Mouse (Mus musculus): ENCODE measurements around the gene A4gnt. TPM values are rescaled to one million over a fixed set of nuclear protein-coding genes. Genes with fewer than 3 reads are reported as not detected.

Gene A4gnt
- polyA plus RNA-seq, 1 experiment from 2014 or later, result not detected

GRCm38 (mm10) chr9:99637227-99637626 is 24.9 kb downstream of the A4gnt start:
- Histone ChIP-seq H3K4me2 (replicated peaks) (no peak overlapping the region), H3K27me3 (no peaks in the 10 kb centered on the region), H3K36me3 (peaks cover 57% of the 10 kb centered on the region), H3K4me1 (peaks cover 3% of the 10 kb centered on the region), H3K9ac (no peak overlapping the region), H3K4me3 (no peak overlapping the region), H3K9me3 (no peaks in the 10 kb centered on the region), H3K27ac (no peak overlapping the region)
- 97% methylated on average over 17 of the region's 17 CpGs for WGBS
- ATAC-seq (ENCODE audit: insufficient number of reproducible peaks, insufficient read depth, low FRiP score, low TSS enrichment), result no peak

- no peaks in the 10 kb centered on the region for H3K4me1 ChIP-seq
- no peak overlapping the region for H3K4me3 ChIP-seq
- no peak overlapping the region for H3K27ac ChIP-seq
- no peak overlapping the region for H3K9ac ChIP-seq
- H3K9me3 ChIP-seq, result no peaks in the 10 kb centered on the region
- no peak for ATAC-seq (ENCODE audit: insufficient number of reproducible peaks, insufficient read depth, low FRiP score, low TSS enrichment)
- H3K27me3 ChIP-seq, result no peaks in the 10 kb centered on the region
- no peak overlapping the region for H3K4me2 ChIP-seq (replicated peaks)
- H3K36me3 ChIP-seq, result peaks cover 57% of the 10 kb centered on the region
- WGBS, result 95% methylated on average over 13 of the region's 13 CpGs
These were observed 25.4 kb downstream of the A4gnt start for GRCm38 (mm10) chr9:99637736-99638135.

- ATAC-seq (ENCODE audit: insufficient number of reproducible peaks, insufficient read depth, low FRiP score, low TSS enrichment), result no peak
- WGBS, result 93% methylated on average over 5 of the region's 5 CpGs
- Histone ChIP-seq H3K27me3 (no peaks in the 10 kb centered on the region), H3K4me1 (no peaks in the 10 kb centered on the region), H3K36me3 (peaks cover 60% of the 10 kb centered on the region), H3K27ac (no peak overlapping the region), H3K9me3 (no peaks in the 10 kb centered on the region), H3K4me2 (replicated peaks) (no peak overlapping the region), H3K9ac (no peak overlapping the region), H3K4me3 (no peak overlapping the region)
These were observed 27.7 kb downstream of the A4gnt start for GRCm38 (mm10) chr9:99639957-99640356.

GRCm38 (mm10) chr9:99645416-99645815 is 33.1 kb downstream of the A4gnt start:
- Histone ChIP-seq H3K36me3 (peaks cover 60% of the 10 kb centered on the region), H3K4me1 (no peaks in the 10 kb centered on the region), H3K4me2 (replicated peaks) (no peak overlapping the region), H3K9me3 (no peaks in the 10 kb centered on the region), H3K27me3 (no peaks in the 10 kb centered on the region), H3K9ac (no peak overlapping the region), H3K4me3 (no peak overlapping the region), H3K27ac (no peak overlapping the region)
- no peak for ATAC-seq (ENCODE audit: insufficient number of reproducible peaks, insufficient read depth, low FRiP score, low TSS enrichment)
- WGBS, result 92% methylated on average over 6 of the region's 6 CpGs

- no peak overlapping the region for H3K27ac ChIP-seq
- no peaks in the 10 kb centered on the region for H3K9me3 ChIP-seq
- no peaks in the 10 kb centered on the region for H3K4me1 ChIP-seq
- 95% methylated on average over 6 of the region's 6 CpGs for WGBS
- peaks cover 67% of the 10 kb centered on the region for H3K36me3 ChIP-seq
- no peak overlapping the region for H3K4me3 ChIP-seq
- H3K9ac ChIP-seq, result no peak overlapping the region
- H3K4me2 ChIP-seq (replicated peaks), result no peak overlapping the region
- no peak for ATAC-seq (ENCODE audit: insufficient number of reproducible peaks, insufficient read depth, low FRiP score, low TSS enrichment)
- no peaks in the 10 kb centered on the region for H3K27me3 ChIP-seq
These were observed 33.8 kb downstream of the A4gnt start for GRCm38 (mm10) chr9:99646102-99646501.

- no peak overlapping the region for H3K27ac ChIP-seq
- H3K27me3 ChIP-seq, result no peaks in the 10 kb centered on the region
- peaks cover 79% of the 10 kb centered on the region for H3K36me3 ChIP-seq
- no peaks in the 10 kb centered on the region for H3K9me3 ChIP-seq
- ATAC-seq (ENCODE audit: insufficient number of reproducible peaks, insufficient read depth, low FRiP score, low TSS enrichment), result no peak
- H3K4me1 ChIP-seq, result no peaks in the 10 kb centered on the region
- no peak overlapping the region for H3K9ac ChIP-seq
- no peak overlapping the region for H3K4me3 ChIP-seq
- WGBS, result 79% methylated on average over 10 of the region's 10 CpGs
- no peak overlapping the region for H3K4me2 ChIP-seq (replicated peaks)
These were observed 48.5 kb downstream of the A4gnt start for GRCm38 (mm10) chr9:99660756-99661155.

- H3K4me2 ChIP-seq (replicated peaks), result no peak overlapping the region
- no peaks in the 10 kb centered on the region for H3K4me1 ChIP-seq
- no peaks in the 10 kb centered on the region for H3K9me3 ChIP-seq
- H3K36me3 ChIP-seq, result peaks cover 79% of the 10 kb centered on the region
- H3K9ac ChIP-seq, result no peak overlapping the region
- H3K27ac ChIP-seq, result no peak overlapping the region
- WGBS, result 77% methylated on average over 16 of the region's 16 CpGs
- no peak overlapping the region for H3K4me3 ChIP-seq
- ATAC-seq (ENCODE audit: insufficient number of reproducible peaks, insufficient read depth, low FRiP score, low TSS enrichment), result no peak
- no peaks in the 10 kb centered on the region for H3K27me3 ChIP-seq
These were observed 49.4 kb downstream of the A4gnt start for GRCm38 (mm10) chr9:99661606-99662166.

- Histone ChIP-seq H3K36me3 (peaks cover 78% of the 10 kb centered on the region), H3K9me3 (no peaks in the 10 kb centered on the region), H3K4me1 (no peaks in the 10 kb centered on the region), H3K4me2 (replicated peaks) (no peak overlapping the region), H3K4me3 (no peak overlapping the region), H3K27ac (no peak overlapping the region), H3K27me3 (no peaks in the 10 kb centered on the region), H3K9ac (no peak overlapping the region)
- ATAC-seq (ENCODE audit: insufficient number of reproducible peaks, insufficient read depth, low FRiP score, low TSS enrichment), result no peak
- WGBS, result 30% methylated on average over 7 of the region's 7 CpGs
These were observed 50.1 kb downstream of the A4gnt start for GRCm38 (mm10) chr9:99662406-99662805.

- no peaks in the 10 kb centered on the region for H3K27me3 ChIP-seq
- 91% methylated on average over 10 of the region's 10 CpGs for WGBS
- H3K9ac ChIP-seq, result no peak overlapping the region
- H3K4me3 ChIP-seq, result no peak overlapping the region
- no peaks in the 10 kb centered on the region for H3K9me3 ChIP-seq
- peaks cover 81% of the 10 kb centered on the region for H3K36me3 ChIP-seq
- no peak overlapping the region for H3K4me2 ChIP-seq (replicated peaks)
- no peak for ATAC-seq (ENCODE audit: insufficient number of reproducible peaks, insufficient read depth, low FRiP score, low TSS enrichment)
- H3K27ac ChIP-seq, result no peak overlapping the region
- H3K4me1 ChIP-seq, result no peaks in the 10 kb centered on the region
These were observed 50.6 kb downstream of the A4gnt start for GRCm38 (mm10) chr9:99662887-99663286.

GRCm38 (mm10) chr9:99667596-99667995 is 55.3 kb downstream of the A4gnt start:
- Histone ChIP-seq H3K27ac (no peak overlapping the region), H3K36me3 (peaks cover 75% of the 10 kb centered on the region), H3K27me3 (no peaks in the 10 kb centered on the region), H3K4me3 (no peak overlapping the region), H3K4me1 (no peaks in the 10 kb centered on the region), H3K4me2 (replicated peaks) (no peak overlapping the region), H3K9ac (no peak overlapping the region), H3K9me3 (0 out of 2 replicates have a peak, but pooled peaks cover 4% of the 10 kb centered on the region)
- ATAC-seq (ENCODE audit: insufficient number of reproducible peaks, insufficient read depth, low FRiP score, low TSS enrichment), result no peak
- WGBS, result 81% methylated on average over 8 of the region's 8 CpGs

GRCm38 (mm10) chr9:99671603-99672002 is 59.3 kb downstream of the A4gnt start:
- Histone ChIP-seq H3K36me3 (peaks cover 37% of the 10 kb centered on the region), H3K27me3 (no peaks in the 10 kb centered on the region)
- WGBS, result 41% methylated on average over 2 of the region's 2 CpGs

More at GRCm38 (mm10) chr9:99671603-99672002, 59.3 kb downstream of the A4gnt start:
- H3K27ac ChIP-seq, result no peak overlapping the region
- H3K4me1 ChIP-seq, result no peaks in the 10 kb centered on the region
- 0 out of 2 replicates have a peak, but pooled peaks cover 4% of the 10 kb centered on the region for H3K9me3 ChIP-seq
- no peak overlapping the region for H3K9ac ChIP-seq
- H3K4me2 ChIP-seq (replicated peaks), result no peak overlapping the region
- ATAC-seq (ENCODE audit: insufficient number of reproducible peaks, insufficient read depth, low FRiP score, low TSS enrichment), result no peak
- no peak overlapping the region for H3K4me3 ChIP-seq

Measured in embryonic facial prominence, embryonic 12.5 days (tissue).